Mouse (Mus musculus): ENCODE data around the gene Map2k7.

The Map2k7 gene

GRCm38 (mm10) chr8:4259125-4259804, 20.7 kb downstream of the Map2k7 start, which contains the start of gene Ctxn1:
TSS of gene Ctxn1 (minus strand) at chr8:4259274.
- DNase-seq, result peak; percentile 97 to 99

- no peak for DNase-seq
Measured at GRCm38 (mm10) chr8:4259805-4260170, 21.2 kb downstream of the Map2k7 start.

- no peak for DNase-seq
Measured at GRCm38 (mm10) chr8:4263105-4263791, 24.7 kb downstream of the Map2k7 start.

- DNase-seq, result no peak
Measured at GRCm38 (mm10) chr8:4265160-4265914, 26.8 kb downstream of the Map2k7 start.

GRCm38 (mm10) chr8:4267627-4268026, 29.1 kb downstream of the Map2k7 start:
- DNase-seq, result peak in 1 of 2 experiments; percentile 56

- DNase-seq, result no peak
Measured at GRCm38 (mm10) chr8:4269609-4270008, 31.1 kb downstream of the Map2k7 start.

GRCm38 (mm10) chr8:4275275-4276110, 37.0 kb downstream of the Map2k7 start, which contains the start of gene Timm44:
TSS of gene Timm44 (minus strand) at chr8:4275913.
- peak; percentile 98 to 99 for DNase-seq

- no peak for DNase-seq
Measured at GRCm38 (mm10) chr8:4276111-4276465, 37.5 kb downstream of the Map2k7 start.

GRCm38 (mm10) chr8:4292738-4293137, 54.2 kb downstream of the Map2k7 start:
- no peak for DNase-seq

All from kidney, postnatal 36 days (tissue).